Mouse (Mus musculus) C2C12 (cell line): ENCODE measurements around the gene Sde2.

ENCODE experiments used
- CEBPB ChIP-seq: IDR thresholded peaks from one replicate; pipeline ENCODE4 v1.6.1; 2011; ENCODE audit warnings: low read depth, mild to moderate bottlenecking, control low read depth, moderate library complexity
- CTCF ChIP-seq: IDR thresholded peaks from one replicate; pipeline ENCODE4 v1.5.1; 2011; ENCODE audit not compliant: control insufficient read depth, insufficient read depth, insufficient read length
- MAX ChIP-seq: IDR thresholded peaks from one replicate; pipeline ENCODE4 v1.6.1; 2011; ENCODE audit warnings: mild to moderate bottlenecking, control low read depth
- MYOG ChIP-seq: IDR thresholded peaks from one replicate; pipeline ENCODE4 v1.6.1; 2011; ENCODE audit not compliant: control insufficient read depth, insufficient read length; ENCODE audit errors: extremely low read depth
- USF1 ChIP-seq: IDR thresholded peaks from one replicate; pipeline ENCODE4 v1.6.1; 2011; ENCODE audit warnings: low read depth, mild to moderate bottlenecking, control low read depth, moderate library complexity

- TF ChIP-seq CTCF, result no peak
- TF ChIP-seq MYOG, result no peak
- TF ChIP-seq CEBPB, result no peak
- TF ChIP-seq USF1, result no peak
- TF ChIP-seq MAX, result no peak
Measured at GRCm38 (mm10) chr1:180877466-180877865, 26.5 kb downstream of the Sde2 start.
